Mouse (Mus musculus) T-helper 2 cell (primary cell): ENCODE results near the gene Nlrp6.
"Not testable (repeated sequence)": the region's sequence is repeated elsewhere in the genome, so short reads cannot be mapped to it uniquely, and the experiment has no call there.

ENCODE experiments used
- in situ Hi-C: fragments of 300-600 bp; cut with MboI, MseI; formaldehyde crosslinking; loops from one replicate; pipeline ENCODE4 v1.15.1; 2025; ENCODE audit warnings: high pct_unique_total_duplicates

The Nlrp6 gene

DNA sequence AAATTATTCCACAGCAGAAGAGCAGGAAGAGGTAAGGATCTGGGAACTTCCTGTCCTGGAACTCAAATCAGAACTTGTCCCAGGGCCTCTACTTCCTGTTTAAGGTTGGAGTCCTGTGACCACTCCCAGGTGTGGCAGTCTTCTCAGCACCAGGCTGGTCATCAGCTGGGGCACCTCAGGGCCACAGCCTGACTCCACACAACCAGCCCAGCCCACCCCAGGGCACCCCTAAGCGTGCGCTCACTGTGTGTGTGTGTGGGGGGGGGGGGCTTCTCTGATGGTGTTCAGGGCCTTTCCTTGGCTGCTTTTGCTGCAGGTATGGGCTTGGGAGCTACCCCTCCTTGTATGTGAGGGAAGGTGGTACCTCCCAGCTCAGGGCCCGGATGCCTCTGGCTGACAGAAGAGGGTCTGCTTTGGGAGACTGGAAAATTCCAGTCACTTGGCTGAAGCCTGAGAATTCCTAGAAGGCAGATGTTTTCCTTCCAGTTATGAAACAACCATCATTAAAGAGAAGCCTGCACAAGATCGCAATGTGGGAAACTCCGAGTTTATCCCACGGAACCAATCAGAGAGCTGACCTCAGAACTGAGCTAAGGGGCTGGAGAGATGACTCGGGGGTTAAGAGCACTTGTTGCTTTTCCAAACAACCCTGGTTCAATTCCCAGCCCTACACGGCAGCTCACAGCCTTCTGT lies 50.9 kb downstream of the Nlrp6 start:
- in situ Hi-C loops = no loop called here

DNA sequence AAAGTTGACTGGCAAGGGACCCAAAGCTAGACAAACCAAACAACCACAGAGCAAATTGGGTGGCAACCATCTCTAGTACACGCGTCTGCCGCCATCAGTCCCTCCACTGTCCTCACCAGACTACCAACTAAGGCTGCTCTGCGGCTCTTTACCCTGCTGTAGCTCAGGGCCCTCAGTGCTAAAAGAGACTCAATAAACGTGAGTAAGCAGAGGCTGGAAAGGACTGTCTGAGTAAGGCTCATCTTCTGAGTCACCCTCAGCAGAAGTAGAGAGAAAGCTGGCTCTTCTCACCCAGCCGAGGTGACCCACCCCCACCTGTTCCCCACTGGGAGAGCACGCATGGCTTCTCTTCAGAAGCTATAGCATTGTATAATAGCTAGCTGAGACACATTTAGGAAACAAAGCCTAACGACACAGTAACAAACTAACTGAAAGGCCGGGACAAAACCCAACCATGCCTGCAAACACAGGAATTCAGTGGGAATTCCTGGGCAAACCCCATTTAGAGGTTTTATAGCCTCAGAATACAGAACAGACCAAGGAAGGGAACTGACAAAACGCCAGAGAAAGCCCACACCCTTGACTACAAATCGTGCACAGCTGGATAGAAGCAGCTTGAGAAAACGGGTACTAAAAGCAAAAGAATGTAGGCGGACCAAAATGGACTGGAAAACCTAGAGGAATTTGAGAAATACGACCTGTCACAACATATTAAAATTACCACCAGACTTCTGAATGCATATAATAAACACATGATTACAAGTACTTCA lies 52.9 kb downstream of the Nlrp6 start:
- in situ Hi-C loops = no loop called here

DNA sequence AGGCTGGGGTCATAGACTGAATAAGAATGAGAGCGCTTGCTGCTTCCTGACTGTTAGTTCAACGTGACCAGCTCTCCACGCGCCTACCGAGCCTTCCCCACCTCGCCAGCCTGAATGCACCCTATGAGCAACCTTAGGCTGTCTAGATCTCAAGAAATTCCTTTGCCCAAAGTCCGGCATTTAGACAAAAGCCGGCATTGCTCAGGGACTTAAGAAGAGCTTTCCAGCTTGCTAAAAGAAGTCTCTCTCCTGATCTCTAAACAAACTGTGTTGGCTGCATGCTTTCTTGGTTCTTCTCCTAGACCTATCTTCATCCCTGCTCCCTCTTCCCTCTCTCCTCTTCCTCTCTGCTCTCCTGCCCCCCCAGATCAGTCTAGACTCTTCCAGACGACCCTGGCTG lies 54.2 kb downstream of the Nlrp6 start:
- in situ Hi-C loops = no loop called here

DNA sequence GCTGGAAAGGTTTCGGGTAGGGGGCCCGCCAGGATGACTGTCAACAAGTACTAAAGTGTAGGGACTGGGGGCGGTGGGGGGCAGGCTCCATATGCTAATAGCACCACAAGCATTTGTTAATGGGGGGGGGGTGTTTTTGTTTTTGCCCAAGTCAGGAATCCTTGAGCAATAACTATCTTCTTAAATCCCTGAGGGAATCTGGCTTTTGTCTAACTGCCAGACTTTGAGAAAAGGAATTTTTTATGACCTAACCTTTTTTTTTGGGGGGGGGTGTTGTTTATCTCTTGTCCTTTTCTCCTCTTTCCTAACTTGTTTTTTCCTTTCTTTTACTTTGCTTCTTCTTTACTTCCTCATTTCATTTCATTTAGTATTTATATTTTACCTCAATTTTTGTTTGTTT lies 54.8 kb downstream of the Nlrp6 start:
- in situ Hi-C loops = no loop called here

DNA sequence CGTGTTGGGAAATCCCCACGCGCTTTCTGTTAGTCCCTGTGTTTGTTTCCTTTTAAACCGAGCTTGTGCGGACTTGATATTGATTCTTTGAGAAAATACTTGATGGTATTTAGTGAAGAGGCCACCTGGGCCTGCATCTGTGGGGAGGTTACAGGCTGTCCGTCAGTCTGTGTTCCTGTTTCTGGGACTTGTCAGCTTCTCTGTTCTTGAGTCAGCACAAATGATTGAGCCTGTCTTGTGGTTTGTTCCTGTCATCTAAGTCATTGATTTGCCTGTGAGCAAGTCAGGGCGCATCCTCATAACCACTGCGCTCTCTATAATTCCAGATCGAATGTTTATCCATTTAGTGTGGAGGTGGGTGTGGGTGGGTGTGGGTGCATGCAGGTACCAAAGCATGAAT lies 56.0 kb downstream of the Nlrp6 start:
- in situ Hi-C loops = not testable (repeated sequence)
